In the genomic region with DNA sequence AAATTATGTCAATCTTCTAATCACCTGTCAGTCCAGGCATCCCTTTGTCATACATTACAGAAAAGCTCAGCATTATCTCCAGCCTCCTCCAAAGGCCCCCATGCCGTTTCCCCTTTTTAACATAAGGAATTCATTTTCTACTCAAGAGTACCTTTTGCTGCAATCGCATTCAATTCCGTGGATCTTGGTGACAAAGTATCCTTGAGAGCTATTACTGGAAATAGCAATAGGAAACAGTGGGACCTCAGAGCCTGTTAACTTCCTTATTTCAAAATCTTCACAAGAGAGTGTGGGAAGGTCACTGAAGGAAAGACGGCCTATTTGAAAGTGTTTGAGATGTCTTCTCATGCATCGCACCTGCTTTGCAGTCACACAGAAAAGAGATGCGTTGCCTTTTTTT, we compare ENCODE assay signal across 17 mouse cellular contexts.
"Had no signal": no experiment of that assay in that cellular context is flagged by ENCODE, and none has a peak within 500 bp of the region (broad histone marks: within the 10 kb centered on the region; RNA-seq: fewer than 3 reads in every experiment).

No protein-coding gene starts in this region.

- ATAC-seq: hindbrain, embryonic 16.5 days; intestine, embryonic 16.5 days had no signal

- DNase-seq: gastrocnemius, adult 2 months; gastrocnemius, postnatal 10 days; gastrocnemius, postnatal 25 days; heart, adult 11 months; heart, adult 2 months; heart, postnatal 14 days; heart, postnatal 36 days; kidney, adult 11 months; kidney, adult 2 months; kidney, postnatal 10 days; kidney, postnatal 25 days; kidney, postnatal 4 days; layer of hippocampus, postnatal 36 days; left cerebral cortex, postnatal 4 days; liver, embryonic 13.5 days had no signal
